10 mouse cellular contexts compared by ENCODE assay signal in genomic region chr7:122012370-122012769, GRCm38 (mm10). TPM values are rescaled to one million over a fixed set of nuclear protein-coding genes. Genes with fewer than 3 reads are reported as not detected.
A peak's percentile ranks its signal among the peaks of the same experiment; 100 is the strongest.
DNase-seq lines count a peak whose midpoint lies in the region.
"Had no signal": no experiment of that assay in that cellular context is flagged by ENCODE, and none has a peak within 500 bp of the region (broad histone marks: within the 10 kb centered on the region; RNA-seq: fewer than 3 reads in every experiment).

No protein-coding gene starts in this region.

- intact Hi-C loops in heart, postnatal 10 days (cut with DNase I): no loop called here

- DNase-seq in adrenal gland, postnatal 10 days: peak; percentile 19
- no peak for DNase-seq in adrenal gland, postnatal 36 days
- DNase-seq in cerebellum, postnatal 10 days: peak; percentile 44 to 63
- no peak for DNase-seq in cerebellum, adult 11 months
- peak; percentile 21 to 31 for DNase-seq in heart, postnatal 10 days
- no peak for DNase-seq in heart, adult 9 months (ENCODE audit: low spot score in 2 of 2)
- DNase-seq in B cell, adult 2 months: no peak
- DNase-seq: gastrocnemius, postnatal 10 days; kidney, adult 11 months; kidney, adult 9 months had no signal

RNA-seq across cellular contexts. Expression of gene Gga2, which starts 8.7 kb away (rescaled TPM):
- total RNA-seq in adrenal gland, postnatal 10 days (2021): 10 to 100 TPM; 21.4 to 28.1 TPM
- 10 to 100 TPM; 16.9 to 17.3 TPM for total RNA-seq in adrenal gland, postnatal 36 days (2021)
- total RNA-seq in heart, postnatal 10 days (2021): 10 to 100 TPM; 42.1 TPM

RNA-seq across cellular contexts. Expression of gene Cog7, which starts 30.9 kb away (rescaled TPM):
- total RNA-seq in adrenal gland, postnatal 10 days (2021): 10 to 100 TPM; 24.3 to 25.3 TPM
- total RNA-seq in adrenal gland, postnatal 36 days (2021): 10 to 100 TPM; 27.0 to 31.6 TPM
- 10 to 100 TPM; 16.0 to 19.2 TPM for total RNA-seq in heart, postnatal 10 days (2021)

RNA-seq across cellular contexts. Expression of gene Ubfd1, which starts 54.6 kb away (rescaled TPM):
- total RNA-seq in adrenal gland, postnatal 10 days (2021): 10 to 100 TPM; 41.5 to 43.0 TPM
- 10 to 100 TPM; 49.5 to 63.8 TPM for total RNA-seq in adrenal gland, postnatal 36 days (2021)
- total RNA-seq in heart, postnatal 10 days (2021): 10 to 100 TPM; 41.5 to 50.2 TPM

RNA-seq across cellular contexts. Expression of gene Ears2, which starts 54.7 kb away (rescaled TPM):
- 10 to 100 TPM; 19.3 to 21.7 TPM for total RNA-seq in adrenal gland, postnatal 10 days (2021)
- total RNA-seq in adrenal gland, postnatal 36 days (2021): 10 to 100 TPM; 19.0 to 25.5 TPM
- total RNA-seq in heart, postnatal 10 days (2021): 10 to 100 TPM; 15.9 to 16.3 TPM

Comparison
In these comparisons a context has a peak if more than half of its experiments do, and no peak if none do; other contexts are left out.
1. DNase-seq: peak in adrenal gland, postnatal 10 days (single experiment), cerebellum, postnatal 10 days (2 of 2) and heart, postnatal 10 days (2 of 2); none in adrenal gland, postnatal 36 days (0 of 2), cerebellum, adult 11 months (single experiment), heart, adult 9 months (0 of 2) and B cell, adult 2 months (0 of 2).